Mouse (Mus musculus): ENCODE data around the gene Cnot9. TPM values are rescaled to one million over a fixed set of nuclear protein-coding genes. Genes with fewer than 3 reads are reported as not detected.

The Cnot9 gene
- polyA plus RNA-seq, 1 experiment, result 25.5 TPM

Other genes with a start within 250 kb of the Cnot9 start
- 2.2 and 3.6 TPM in 2 replicates for gene Gpbar1, start 227.5 kb upstream of the Cnot9 start, polyA plus RNA-seq (2012; rRNA removed)
- gene Aamp, start 221.3 kb upstream of the Cnot9 start, polyA plus RNA-seq (2012; rRNA removed), result 120 and 124 TPM in 2 replicates
- 53.4 and 61.2 TPM in 2 replicates for gene Pnkd, start 221.1 kb upstream of the Cnot9 start, polyA plus RNA-seq (2012; rRNA removed)
- 167 and 361 TPM in 2 replicates for gene Tmbim1, start 200.4 kb upstream of the Cnot9 start, polyA plus RNA-seq (2012; rRNA removed)
- 0.24 and 0.29 TPM in 2 replicates for gene Catip, start 143.9 kb upstream of the Cnot9 start, polyA plus RNA-seq (2012; rRNA removed)
- 16.0 and 20.0 TPM in 2 replicates for gene Slc11a1, start 130.9 kb upstream of the Cnot9 start, polyA plus RNA-seq (2012; rRNA removed)
- 114 and 132 TPM in 2 replicates for gene Ctdsp1, start 114.5 kb upstream of the Cnot9 start, polyA plus RNA-seq (2012; rRNA removed)
- 464 and 1,049 TPM in 2 replicates for gene Vil1, start 96.7 kb upstream of the Cnot9 start, polyA plus RNA-seq (2012; rRNA removed)
- 0.11 TPM in 2 replicates for gene Plcd4, start 36.8 kb downstream of the Cnot9 start, polyA plus RNA-seq (2012; rRNA removed)
- 2.6 and 4.0 TPM in 2 replicates for gene Usp37, start 38.2 kb downstream of the Cnot9 start, polyA plus RNA-seq (2012; rRNA removed)
- 5.3 and 7.4 TPM in 2 replicates for gene Zfp142, start 82.2 kb downstream of the Cnot9 start, polyA plus RNA-seq (2012; rRNA removed)
- gene Bcs1l, start 82.2 kb downstream of the Cnot9 start, polyA plus RNA-seq (2012; rRNA removed), result 16.3 and 18.5 TPM in 2 replicates
- 40.2 and 52.1 TPM in 2 replicates for gene Rnf25, start 95.3 kb downstream of the Cnot9 start, polyA plus RNA-seq (2012; rRNA removed)
- gene Stk36, start 95.4 kb downstream of the Cnot9 start, polyA plus RNA-seq (2012; rRNA removed), result 0.61 and 0.63 TPM in 2 replicates
- 9.1 and 14.3 TPM in 2 replicates for gene Ttll4, start 155.7 kb downstream of the Cnot9 start, polyA plus RNA-seq (2012; rRNA removed)
- gene Cyp27a1, start 207.5 kb downstream of the Cnot9 start, polyA plus RNA-seq (2012; rRNA removed), result 17.2 and 32.6 TPM in 2 replicates
- 0.10 and 0.45 TPM in 2 replicates for gene Prkag3, start 243.2 kb downstream of the Cnot9 start, polyA plus RNA-seq (2012; rRNA removed)

Measured in large intestine, adult 2 months (tissue).